Mouse (Mus musculus) embryonic fibroblast, embryonic 13.5 days (primary cell): ENCODE measurements around the gene Dennd1a.

ENCODE experiments used
- CTCF ChIP-seq: IDR thresholded peaks from 2 replicates; pipeline ENCODE4 v1.5.1; 2011; ENCODE audit warnings: mild to moderate bottlenecking, control low read depth, low read length, moderate library complexity, borderline replicate concordance; ENCODE audit not compliant: insufficient read depth
- POLR2A ChIP-seq: IDR thresholded peaks from 2 replicates; pipeline ENCODE4 v1.6.1; 2011; ENCODE audit warnings: low read depth, mild to moderate bottlenecking, control low read depth, low read length, moderate library complexity

DNA sequence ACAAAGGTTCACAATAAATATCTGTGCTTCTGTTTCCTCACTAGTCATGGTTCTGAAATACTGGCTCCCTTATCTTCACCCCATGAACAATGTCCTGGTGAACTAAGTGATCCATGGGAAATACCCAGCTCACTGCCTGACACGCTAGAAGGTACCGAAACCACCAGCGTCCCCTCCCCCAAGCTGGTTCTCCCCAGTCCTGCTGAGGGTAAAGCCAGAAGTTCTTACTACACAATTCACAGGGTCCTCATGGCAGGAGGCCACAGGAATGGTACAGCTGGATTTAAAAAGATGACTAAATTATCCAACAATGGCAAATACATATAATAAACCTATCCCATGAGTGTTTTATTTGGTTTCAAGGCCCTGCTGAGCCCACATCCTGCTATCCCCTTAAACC lies 378.9 kb downstream of the Dennd1a start:
- no peak for TF ChIP-seq CTCF
- no peak for TF ChIP-seq POLR2A
